Mouse (Mus musculus) lung, embryonic 16.5 days (tissue): ENCODE data around the gene Rsph14. TPM values are rescaled to one million over a fixed set of nuclear protein-coding genes. Genes with fewer than 3 reads are reported as not detected.

Experiments
- ATAC-seq: fragments of 200-750 bp; cut with Nextera tagmentation; 2 replicates; pipeline ENCODE4 v1.8.0; 2017; ENCODE audit warnings: low read depth, mild to moderate bottlenecking, moderate library complexity
- H3K27ac ChIP-seq: fragments of 300-500 bp; sonication (generic); 2 replicates; pipeline ENCODE4 v1.5.1; 2014; ENCODE audit warnings: mild to moderate bottlenecking, control low read depth, low read length
- H3K27me3 ChIP-seq: fragments of 300-500 bp; sonication (generic); 2 replicates; pipeline ENCODE4 v1.6.1; 2014; ENCODE audit warnings: low read depth, low read length, mixed read lengths; ENCODE audit not compliant: control insufficient read depth, insufficient read depth
- H3K36me3 ChIP-seq: fragments of 300-500 bp; sonication (generic); 2 replicates; pipeline ENCODE4 v1.6.1; 2014; ENCODE audit warnings: low read length; ENCODE audit not compliant: control insufficient read depth, insufficient read depth
- H3K4me1 ChIP-seq: fragments of 300-500 bp; sonication (generic); replicated peaks from 2 replicates; pipeline ENCODE4 v1.6.1; 2014; ENCODE audit warnings: low read length, mixed read lengths; ENCODE audit not compliant: control insufficient read depth, insufficient read depth
- H3K4me2 ChIP-seq: fragments of 300-500 bp; sonication (generic); 2 replicates; pipeline ENCODE4 v1.6.1; 2014; ENCODE audit warnings: low read depth, low read length, control low read depth
- H3K4me3 ChIP-seq: fragments of 300-500 bp; sonication (generic); 2 replicates; pipeline ENCODE4 v1.5.1; 2014; ENCODE audit warnings: mild to moderate bottlenecking, low read length, control low read depth
- H3K9ac ChIP-seq: fragments of 300-500 bp; sonication (generic); 2 replicates; pipeline ENCODE4 v1.6.1; 2014; ENCODE audit warnings: low read length, control low read depth
- H3K9me3 ChIP-seq: fragments of 300-500 bp; sonication (generic); 2 replicates; pipeline ENCODE4 v1.6.1; 2016; ENCODE audit warnings: low read length; ENCODE audit not compliant: control insufficient read depth
- WGBS: fragments of 180-500 bp; shearing (Covaris S2); extraction: QIAGEN DNeasy Blood & Tissue Kit; methylation state at CpG from one replicate; pipeline ENCODE4 v1.1.7; 2014; 5-methylcytosine and 5-hydroxymethylcytosine counted together
- polyA plus RNA-seq: library from polyadenylated mRNA; unstranded; fragments of >200 nt; fragmentation: Nextera tagmentation; extraction: Ambion mirVana; gene quantifications from 2 replicates; pipeline ENCODE4 v1.2.1, GENCODE M21; 2015

Gene Rsph14
- polyA plus RNA-seq, 1 experiment from 2014 or later = 3.3 TPM

DNA sequence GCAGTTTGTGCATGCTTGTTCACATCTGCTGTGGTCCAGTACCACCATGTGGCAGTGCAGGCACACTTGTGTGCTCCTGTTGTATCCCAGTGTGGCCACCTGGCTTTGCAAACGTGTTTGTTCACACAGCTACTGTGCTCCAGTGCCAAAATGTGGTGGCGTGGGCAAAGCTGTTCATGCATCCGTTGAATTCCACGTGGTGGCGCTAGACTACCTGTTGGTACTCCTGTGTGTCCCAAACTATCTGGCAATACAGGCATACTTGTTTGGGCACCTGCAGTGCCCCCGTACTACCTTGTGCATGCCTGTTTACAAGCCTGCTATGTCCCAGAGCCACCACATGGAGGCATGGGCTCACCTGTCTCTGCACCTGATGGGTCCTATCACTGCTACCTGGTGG is 97.4 kb downstream of the Rsph14 start:
- H3K4me1 ChIP-seq = no peaks in the 10 kb centered on the region
- ATAC-seq = no peak
- no peak overlapping the region for H3K9ac ChIP-seq
- H3K4me2 ChIP-seq = no peak overlapping the region
- H3K4me3 ChIP-seq = no peak overlapping the region
- 26% methylated on average over 6 of the region's 6 CpGs for WGBS
- H3K36me3 ChIP-seq = no peaks in the 10 kb centered on the region
- H3K27me3 ChIP-seq = no peaks in the 10 kb centered on the region
- no peaks in the 10 kb centered on the region for H3K9me3 ChIP-seq
- no peak overlapping the region for H3K27ac ChIP-seq

DNA sequence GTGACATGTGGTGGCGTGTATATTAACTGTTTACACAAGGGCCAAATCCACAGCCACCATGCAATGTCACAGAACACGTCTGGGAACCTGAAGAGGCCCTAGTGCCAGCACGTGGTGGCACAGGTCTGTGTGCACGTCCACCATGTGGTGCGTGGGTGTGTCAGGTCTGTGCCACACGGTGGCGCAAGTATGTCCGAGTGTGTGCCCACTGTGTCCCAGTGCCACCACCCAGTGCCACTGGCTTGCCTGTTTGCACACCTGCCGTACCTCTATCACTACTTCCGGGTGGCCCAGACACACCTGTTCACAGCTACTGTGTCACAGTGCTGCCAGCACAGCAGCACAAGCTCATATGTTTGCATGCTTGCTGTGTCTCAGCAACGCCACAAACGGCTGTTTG is 97.9 kb downstream of the Rsph14 start:
- Histone ChIP-seq H3K27me3 (no peaks in the 10 kb centered on the region), H3K4me1 (no peaks in the 10 kb centered on the region), H3K27ac (no peak overlapping the region), H3K9ac (no peak overlapping the region), H3K9me3 (no peaks in the 10 kb centered on the region), H3K36me3 (no peaks in the 10 kb centered on the region), H3K4me3 (no peak overlapping the region), H3K4me2 (no peak overlapping the region)
- ATAC-seq = no peak
- WGBS = 72% methylated on average over 12 of the region's 12 CpGs

DNA sequence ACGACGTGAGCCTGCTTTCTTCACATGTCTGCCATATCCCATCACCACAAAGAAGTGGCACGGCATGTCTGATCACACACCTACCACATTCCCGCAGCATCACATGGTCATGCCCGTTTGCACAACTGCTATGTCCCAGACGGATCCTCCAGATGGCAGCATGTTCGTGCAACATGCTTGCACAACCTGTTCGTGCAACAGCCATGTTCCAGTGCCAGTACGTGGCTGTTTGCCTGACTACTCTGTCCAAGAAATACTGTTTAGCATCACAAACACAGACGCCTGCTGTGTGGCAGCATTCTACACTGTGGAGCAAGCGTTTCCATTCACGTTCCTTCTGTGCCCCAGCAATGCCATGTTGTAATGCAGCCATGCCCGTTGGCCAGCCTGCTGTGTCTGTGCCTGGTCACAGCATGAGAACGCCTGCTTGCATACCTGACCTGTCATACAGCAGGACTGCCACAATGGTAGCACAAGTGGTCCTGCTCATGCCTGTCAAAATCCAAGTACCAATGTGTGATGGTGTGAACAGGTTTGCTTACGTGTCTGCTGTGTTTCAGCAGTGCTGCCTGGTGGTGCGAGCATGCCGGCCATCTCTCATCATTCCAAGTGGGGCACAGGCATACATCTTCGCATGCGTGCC is 98.7 kb downstream of the Rsph14 start:
- no peaks in the 10 kb centered on the region for H3K9me3 ChIP-seq
- no peak for ATAC-seq
- WGBS = 80% methylated on average over 19 of the region's 19 CpGs
- no peaks in the 10 kb centered on the region for H3K36me3 ChIP-seq
- no peak overlapping the region for H3K9ac ChIP-seq
- no peak overlapping the region for H3K4me3 ChIP-seq
- no peaks in the 10 kb centered on the region for H3K27me3 ChIP-seq
- no peak overlapping the region for H3K27ac ChIP-seq
- no peaks in the 10 kb centered on the region for H3K4me1 ChIP-seq
- no peak overlapping the region for H3K4me2 ChIP-seq

DNA sequence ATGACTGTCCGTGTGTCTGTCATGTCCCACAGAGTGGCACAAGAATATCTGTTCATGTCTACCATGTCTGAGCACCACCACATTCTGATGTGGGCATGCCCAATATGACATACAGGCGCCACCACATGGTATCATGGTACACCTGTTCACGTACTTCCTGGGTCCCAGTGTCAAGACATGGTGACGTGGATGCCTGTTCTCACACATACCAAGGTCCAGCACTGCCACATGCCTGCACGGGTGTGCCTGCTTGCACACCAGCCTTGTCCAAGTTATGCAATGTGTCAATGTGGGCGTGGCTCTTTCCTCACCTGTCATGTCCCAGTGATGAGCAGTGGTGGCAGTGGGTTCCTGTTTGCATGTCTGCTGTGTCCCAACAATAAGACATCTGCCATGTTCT is 99.9 kb downstream of the Rsph14 start:
- H3K27me3 ChIP-seq = no peaks in the 10 kb centered on the region
- H3K36me3 ChIP-seq = no peaks in the 10 kb centered on the region
- no peak overlapping the region for H3K4me2 ChIP-seq
- H3K9ac ChIP-seq = no peak overlapping the region
- WGBS = 81% methylated on average over 6 of the region's 6 CpGs
- no peak for ATAC-seq
- no peak overlapping the region for H3K4me3 ChIP-seq
- H3K9me3 ChIP-seq = no peaks in the 10 kb centered on the region
- no peaks in the 10 kb centered on the region for H3K4me1 ChIP-seq
- no peak overlapping the region for H3K27ac ChIP-seq

DNA sequence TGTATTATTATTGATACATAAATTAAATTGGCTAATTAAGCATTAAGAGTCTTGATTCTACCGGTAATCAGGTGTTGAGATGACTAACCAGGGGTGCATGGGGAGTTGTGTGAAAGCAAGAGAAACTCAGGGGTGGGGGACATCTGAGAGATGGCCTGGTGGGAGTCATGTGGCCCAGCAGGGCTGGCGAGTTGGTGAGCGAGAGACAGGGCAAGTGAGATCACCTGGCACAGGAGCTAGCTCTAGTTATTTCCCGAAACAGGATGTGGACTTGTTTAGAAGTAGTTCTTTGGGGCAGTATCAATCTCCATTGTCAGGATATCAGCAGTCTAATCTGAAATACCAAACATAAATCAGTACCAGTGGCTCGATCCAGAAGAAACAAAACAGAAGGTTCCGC is 100.8 kb downstream of the Rsph14 start:
- H3K4me2 ChIP-seq = no peak overlapping the region

DNA sequence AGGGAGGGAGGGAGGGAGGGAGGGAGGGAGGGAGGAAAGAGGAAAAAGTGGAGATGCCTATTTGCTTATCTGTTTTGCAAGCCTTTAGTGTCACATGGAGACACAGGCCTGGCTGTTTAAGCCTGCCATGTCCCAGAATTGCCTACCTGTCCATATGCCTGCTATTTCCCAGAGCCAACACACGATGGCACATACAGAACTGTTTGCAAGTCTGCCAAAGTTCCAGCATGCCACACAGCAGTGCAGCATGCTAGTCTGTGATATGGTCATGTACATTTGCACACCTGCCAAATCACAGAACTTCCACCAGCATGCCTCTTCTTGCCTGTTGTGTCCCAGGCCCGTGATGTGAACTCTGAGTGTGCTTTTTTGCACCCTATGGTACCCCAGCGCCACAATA is 101.8 kb downstream of the Rsph14 start:
- Histone ChIP-seq H3K4me3 (no peak overlapping the region), H3K4me2 (no peak overlapping the region), H3K36me3 (no peaks in the 10 kb centered on the region), H3K9me3 (no peaks in the 10 kb centered on the region), H3K4me1 (no peaks in the 10 kb centered on the region), H3K9ac (no peak overlapping the region), H3K27ac (no peak overlapping the region), H3K27me3 (no peaks in the 10 kb centered on the region)
- no peak for ATAC-seq
- 77% methylated on average over 3 of the region's 3 CpGs for WGBS

More for the DNA sequence above, 100.8 kb downstream of the Rsph14 start:
- WGBS = 66% methylated on average over 6 of the region's 6 CpGs
- H3K27ac ChIP-seq = no peak overlapping the region
- H3K4me1 ChIP-seq = no peaks in the 10 kb centered on the region
- H3K36me3 ChIP-seq = no peaks in the 10 kb centered on the region
- no peaks in the 10 kb centered on the region for H3K27me3 ChIP-seq
- no peak overlapping the region for H3K4me3 ChIP-seq
- no peak for ATAC-seq
- no peaks in the 10 kb centered on the region for H3K9me3 ChIP-seq
- H3K9ac ChIP-seq = no peak overlapping the region

DNA sequence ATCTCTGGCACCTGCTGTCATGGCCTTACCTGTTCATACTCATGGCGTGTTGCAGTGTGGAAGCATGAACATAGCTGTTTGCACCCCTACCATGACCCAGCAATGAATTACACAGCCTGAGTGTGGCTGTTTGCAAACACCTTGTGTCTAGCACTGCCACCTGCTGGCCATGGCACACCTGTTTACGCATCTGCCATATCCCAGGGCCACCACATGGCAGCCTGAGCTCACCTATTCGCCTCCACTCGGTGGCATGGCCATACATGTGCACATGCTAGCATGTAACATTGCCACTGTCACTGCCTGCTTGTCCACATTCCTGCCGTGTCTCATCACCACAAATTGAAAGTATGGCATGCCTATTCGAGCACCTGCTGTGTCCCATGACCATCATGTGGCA is 102.8 kb downstream of the Rsph14 start:
- Histone ChIP-seq H3K9ac (no peak overlapping the region), H3K27me3 (no peaks in the 10 kb centered on the region), H3K4me1 (no peaks in the 10 kb centered on the region), H3K4me2 (no peak overlapping the region), H3K27ac (no peak overlapping the region), H3K36me3 (no peaks in the 10 kb centered on the region), H3K4me3 (no peak overlapping the region), H3K9me3 (no peaks in the 10 kb centered on the region)
- 61% methylated on average over 6 of the region's 6 CpGs for WGBS
- no peak for ATAC-seq

DNA sequence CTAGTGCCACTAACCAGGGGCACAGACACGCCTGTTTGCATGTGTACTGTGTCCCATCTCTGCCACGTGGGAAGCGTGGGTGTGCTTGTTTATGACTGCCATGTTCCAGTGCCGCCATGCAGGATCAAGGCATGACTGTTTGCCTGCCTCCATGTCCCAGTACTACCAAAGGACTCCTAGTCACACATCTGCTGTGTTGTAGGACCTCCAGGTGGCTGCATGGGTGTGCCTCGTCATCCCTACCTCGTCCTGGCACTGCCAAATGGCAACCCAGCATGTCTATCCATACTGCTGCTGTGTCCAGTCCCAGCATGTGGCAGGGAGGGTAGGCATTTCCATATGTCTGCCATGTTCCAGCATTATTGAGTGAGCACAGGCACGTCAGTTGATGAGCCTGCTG is 104.1 kb downstream of the Rsph14 start:
- Histone ChIP-seq H3K4me2 (no peak overlapping the region), H3K27me3 (no peaks in the 10 kb centered on the region), H3K36me3 (no peaks in the 10 kb centered on the region), H3K27ac (no peak overlapping the region), H3K9me3 (no peaks in the 10 kb centered on the region), H3K4me1 (no peaks in the 10 kb centered on the region), H3K4me3 (no peak overlapping the region), H3K9ac (no peak overlapping the region)
- no peak for ATAC-seq
- WGBS = 75% methylated on average over 7 of the region's 7 CpGs

DNA sequence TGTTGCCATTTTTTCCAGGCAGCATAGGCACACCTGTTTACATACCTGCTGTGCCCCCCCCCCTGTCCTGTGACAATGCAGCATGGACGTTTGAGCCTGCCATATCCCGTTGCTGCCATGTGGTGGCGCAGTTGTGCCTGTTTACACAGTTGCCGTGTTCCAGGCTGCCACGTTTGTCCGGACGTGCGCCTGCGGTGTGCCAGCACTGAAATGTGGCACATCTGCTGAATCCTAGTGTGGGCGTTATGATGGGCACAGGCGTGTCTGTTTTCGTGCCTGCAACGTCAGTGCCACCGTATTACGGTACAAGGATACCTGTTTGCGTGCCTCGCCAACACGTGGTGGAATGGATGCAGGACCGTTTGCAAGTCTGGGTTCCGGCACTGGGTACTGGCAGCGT is 107.1 kb downstream of the Rsph14 start:
- Histone ChIP-seq H3K36me3 (no peaks in the 10 kb centered on the region), H3K4me1 (no peaks in the 10 kb centered on the region), H3K4me2 (peak overlapping the region; percentile 31; the same call in 1 of the 2 replicates), H3K27ac (no peak overlapping the region), H3K9me3 (no peaks in the 10 kb centered on the region), H3K9ac (no peak overlapping the region), H3K27me3 (no peaks in the 10 kb centered on the region; the same call in 1 of the 2 replicates), H3K4me3 (no peak overlapping the region)
- no peak for ATAC-seq
- WGBS = 12% methylated on average over 21 of the region's 21 CpGs

DNA sequence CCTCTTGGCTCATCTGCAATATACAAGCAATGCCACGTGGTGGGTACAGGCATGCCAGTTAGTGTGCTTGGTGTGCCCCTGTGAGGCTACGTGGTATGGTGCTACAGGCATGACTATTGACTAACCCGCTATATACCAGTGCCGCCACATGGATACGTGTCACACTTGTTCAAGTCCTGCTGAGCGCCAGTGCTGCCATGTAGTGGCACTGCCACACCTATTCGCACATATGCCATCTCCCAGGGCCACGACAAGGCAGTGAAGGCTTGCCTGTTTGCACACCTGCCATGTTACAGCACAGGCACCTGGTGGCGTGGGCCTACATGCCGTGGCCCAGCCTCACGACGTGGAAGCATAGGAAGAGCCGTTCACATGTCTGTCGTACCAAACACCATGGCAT is 108.1 kb downstream of the Rsph14 start:
- no peaks in the 10 kb centered on the region for H3K4me1 ChIP-seq
- H3K4me3 ChIP-seq = no peak overlapping the region
- H3K36me3 ChIP-seq = no peaks in the 10 kb centered on the region
- H3K9me3 ChIP-seq = no peaks in the 10 kb centered on the region
- no peak overlapping the region for H3K27ac ChIP-seq
- no peak overlapping the region for H3K4me2 ChIP-seq
- no peak for ATAC-seq
- no peaks in the 10 kb centered on the region; the same call in 1 of the 2 replicates for H3K27me3 ChIP-seq
- no peak overlapping the region for H3K9ac ChIP-seq
- WGBS = 88% methylated on average over 14 of the region's 14 CpGs
